Mouse (Mus musculus): ENCODE measurements around the gene Unk. TPM values are rescaled to one million over a fixed set of nuclear protein-coding genes. Genes with fewer than 3 reads are reported as not detected.

The Unk gene
- total RNA-seq, 1 experiment from 2014 or later: 19.9 TPM

GRCm38 (mm10) chr11:116108464-116109137 is 78.5 kb downstream of the Unk start:
- ATAC-seq (replicated peaks in 1 of 2; ENCODE audit: insufficient read depth in 1 of 2, low FRiP score in 2 of 2, low TSS enrichment in 1 of 2, low read depth in 1 of 2, poor library complexity in 2 of 2, severe bottlenecking in 2 of 2): no peak

- ATAC-seq (replicated peaks in 1 of 2; ENCODE audit: insufficient read depth in 1 of 2, low FRiP score in 2 of 2, low TSS enrichment in 1 of 2, low read depth in 1 of 2, poor library complexity in 2 of 2, severe bottlenecking in 2 of 2): peak in 1 of 2 experiments; percentile 34; a peak in 1 of 4 replicates
Observed at GRCm38 (mm10) chr11:116109441-116110081, 79.4 kb downstream of the Unk start.

- ATAC-seq (replicated peaks in 1 of 2; ENCODE audit: insufficient read depth in 1 of 2, low FRiP score in 2 of 2, low TSS enrichment in 1 of 2, low read depth in 1 of 2, poor library complexity in 2 of 2, severe bottlenecking in 2 of 2): 0 out of 4 replicates have a peak, but pooled peaks of 1 of the 2 experiments have one; percentile 24
Observed at GRCm38 (mm10) chr11:116110131-116110530, 80.0 kb downstream of the Unk start.

DNA sequence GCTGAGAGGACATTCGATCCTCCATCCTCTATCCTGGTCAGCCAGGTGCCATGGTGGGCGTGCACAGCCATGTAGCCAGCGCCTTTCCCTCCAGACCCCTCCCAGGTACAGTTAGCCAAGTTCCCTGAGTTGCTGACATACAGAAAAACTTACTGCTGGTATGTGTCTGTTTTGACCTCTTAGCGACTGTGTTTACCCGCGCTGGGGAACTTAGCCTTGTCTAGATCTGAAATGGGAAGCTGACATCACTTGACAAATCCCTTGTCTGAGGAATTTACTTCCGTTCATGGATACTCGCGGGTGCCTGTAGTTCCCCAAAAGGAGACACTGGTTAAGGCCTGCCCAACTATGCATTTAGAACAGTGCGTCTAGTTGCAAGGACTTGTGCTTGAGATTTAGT is 80.4 kb downstream of the Unk start:
- peak in 1 of 2 experiments; percentile 22; a peak in 1 of 4 replicates for ATAC-seq (replicated peaks in 1 of 2; ENCODE audit: insufficient read depth in 1 of 2, low FRiP score in 2 of 2, low TSS enrichment in 1 of 2, low read depth in 1 of 2, poor library complexity in 2 of 2, severe bottlenecking in 2 of 2)

Other genes starting within 250 kb of the Unk start
- 3.7 and 5.0 TPM in 2 replicates for gene Caskin2, start 216.7 kb upstream of the Unk start, total RNA-seq (2017)
- 23.5 and 28.7 TPM in 2 replicates for gene Tsen54, start 215.6 kb upstream of the Unk start, total RNA-seq (2017)
- 5.9 and 6.5 TPM in 2 replicates for gene Llgl2, start 206.3 kb upstream of the Unk start, total RNA-seq (2017)
- 0.60 and 0.75 TPM in 2 replicates for gene Myo15b, start 171.9 kb upstream of the Unk start, total RNA-seq (2017)
- 7.3 and 32.0 TPM in 2 replicates for gene Smim5, start 130.4 kb upstream of the Unk start, total RNA-seq (2017)
- 3.8 and 6.6 TPM in 2 replicates for gene Smim6, start 118.3 kb upstream of the Unk start, total RNA-seq (2017)
- 116 and 170 TPM in 2 replicates for gene Sap30bp, start 97.0 kb upstream of the Unk start, total RNA-seq (2017)
- gene Recql5, start 96.8 kb upstream of the Unk start, total RNA-seq (2017): 13.6 and 14.8 TPM in 2 replicates
- 0.56 and 5.8 TPM in 2 replicates for gene Itgb4, start 55.6 kb upstream of the Unk start, total RNA-seq (2017)
- gene Galk1, start 17.6 kb upstream of the Unk start, total RNA-seq (2017): 32.4 and 36.0 TPM in 2 replicates
- gene H3f3b, start 2.4 kb upstream of the Unk start, total RNA-seq (2017): 997 and 1,138 TPM in 2 replicates
- gene Unc13d, start 47.6 kb downstream of the Unk start, total RNA-seq (2017): 33.5 and 42.0 TPM in 2 replicates
- gene Wbp2, start 56.7 kb downstream of the Unk start, total RNA-seq (2017): 38.6 and 44.8 TPM in 2 replicates
- gene Trim47, start 96.9 kb downstream of the Unk start, total RNA-seq (2017): 18.2 and 21.3 TPM in 2 replicates
- gene Trim65, start 100.8 kb downstream of the Unk start, total RNA-seq (2017): 9.1 TPM in 2 replicates
- gene Mrpl38, start 108.5 kb downstream of the Unk start, total RNA-seq (2017): 17.8 and 19.8 TPM in 2 replicates
- gene Fbf1, start 137.8 kb downstream of the Unk start, total RNA-seq (2017): 17.6 and 46.2 TPM in 2 replicates
- 12.3 and 22.2 TPM in 2 replicates for gene Ten1, start 168.5 kb downstream of the Unk start, total RNA-seq (2017)
- 43.2 and 45.2 TPM in 2 replicates for gene Acox1, start 168.7 kb downstream of the Unk start, total RNA-seq (2017)
- gene Evpl, start 207.8 kb downstream of the Unk start, total RNA-seq (2017): 2.4 and 2.9 TPM in 2 replicates
- 36.5 and 43.6 TPM in 2 replicates for gene Srp68, start 243.9 kb downstream of the Unk start, total RNA-seq (2017)